9 mouse cellular contexts compared by ENCODE assay signal in the genomic region with DNA sequence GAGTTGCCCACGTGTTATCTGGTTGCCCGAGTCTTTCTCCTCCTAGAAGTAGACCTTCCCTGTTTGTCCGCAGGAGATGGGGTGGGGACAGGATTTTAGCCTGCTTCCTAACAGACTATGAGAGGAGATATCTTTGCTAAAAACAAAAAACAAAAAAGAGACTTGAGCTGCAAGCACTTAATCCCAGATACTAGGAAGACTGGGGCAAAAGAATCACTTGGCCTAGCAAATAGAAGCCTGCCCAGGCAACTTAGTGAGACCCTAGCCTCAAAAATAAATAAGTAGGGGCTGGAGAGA. TPM values are rescaled to one million over a fixed set of nuclear protein-coding genes. Genes with fewer than 3 reads are reported as not detected.
DNase-seq lines count a peak whose midpoint lies in the region; ATAC-seq lines count a peak whose summit lies in the region.
"Had no signal": no experiment of that assay in that cellular context is flagged by ENCODE, and none has a peak within 500 bp of the region (broad histone marks: within the 10 kb centered on the region; RNA-seq: fewer than 3 reads in every experiment).

No protein-coding gene starts in this region.

- no peaks in the 10 kb centered on the region; the same call in 1 of the 2 replicates for H3K27me3 ChIP-seq in heart, embryonic 11.5 days (ENCODE audit: control insufficient read depth, insufficient read depth, low read length)
- peaks cover 56% of the 10 kb centered on the region for H3K27me3 ChIP-seq in midbrain, embryonic 10.5 days (ENCODE audit: low read depth, poor library complexity, severe bottlenecking)
- H3K27me3 ChIP-seq in midbrain, embryonic 16.5 days (ENCODE audit: control insufficient read depth, insufficient read depth, low read depth, low read length) = peaks cover 7% of the 10 kb centered on the region
- no peaks in the 10 kb centered on the region for H3K27me3 ChIP-seq in limb, embryonic 11.5 days (ENCODE audit: control insufficient read depth, insufficient read depth, low read length)
- no peaks in the 10 kb centered on the region for H3K27me3 ChIP-seq in stomach, embryonic 16.5 days (ENCODE audit: control insufficient read depth, insufficient read depth, low read length)

- intact Hi-C loops in left cerebral cortex, postnatal 36 days (cut with DNase I) = no loop called here

- ATAC-seq in heart, embryonic 11.5 days (replicated peaks; ENCODE audit: insufficient number of reproducible peaks, low FRiP score, low TSS enrichment) = no peak
- no peak for ATAC-seq in midbrain, embryonic 16.5 days
- ATAC-seq in limb, embryonic 11.5 days (ENCODE audit: insufficient number of reproducible peaks, low FRiP score, low TSS enrichment, low read depth) = no peak
- no peak for ATAC-seq in stomach, embryonic 16.5 days (ENCODE audit: insufficient read depth, low FRiP score)

- H3K4me2 ChIP-seq in heart, embryonic 11.5 days = peak overlapping the region; percentile 60
- no peak overlapping the region for H3K4me2 ChIP-seq in midbrain, embryonic 16.5 days (ENCODE audit: low read length)
- peak overlapping the region; percentile 42; the same call in 1 of the 2 replicates for H3K4me2 ChIP-seq in limb, embryonic 11.5 days (ENCODE audit: low read depth, severe bottlenecking)
- H3K4me2 ChIP-seq in stomach, embryonic 16.5 days (ENCODE audit: low read depth, low read length) = peak overlapping the region; percentile 55
- H3K4me2 ChIP-seq: liver, embryonic 15.5 days had no signal

- H3K4me1 ChIP-seq in heart, embryonic 11.5 days (ENCODE audit: control insufficient read depth, insufficient read depth, low read length) = peaks cover 37% of the 10 kb centered on the region
- peaks cover 71% of the 10 kb centered on the region for H3K4me1 ChIP-seq in midbrain, embryonic 10.5 days
- peaks cover 7% of the 10 kb centered on the region; the same call in 1 of the 2 replicates for H3K4me1 ChIP-seq in midbrain, embryonic 16.5 days (ENCODE audit: control insufficient read depth, insufficient read depth, low read length)
- H3K4me1 ChIP-seq in limb, embryonic 11.5 days (ENCODE audit: control insufficient read depth, insufficient read depth, low read length) = peaks cover 24% of the 10 kb centered on the region
- peaks cover 28% of the 10 kb centered on the region for H3K4me1 ChIP-seq in stomach, embryonic 16.5 days (ENCODE audit: control insufficient read depth, insufficient read depth, low read length)

- no peaks in the 10 kb centered on the region for H3K9me3 ChIP-seq in heart, embryonic 11.5 days (replicated peaks; ENCODE audit: control insufficient read depth, low read length)
- H3K9me3 ChIP-seq in midbrain, embryonic 10.5 days (replicated peaks) = no peaks in the 10 kb centered on the region
- H3K9me3 ChIP-seq in midbrain, embryonic 16.5 days (replicated peaks; ENCODE audit: control insufficient read depth, low read length, poor library complexity, severe bottlenecking) = no peaks in the 10 kb centered on the region
- H3K9me3 ChIP-seq in limb, embryonic 11.5 days (ENCODE audit: control insufficient read depth, low read length) = no peaks in the 10 kb centered on the region
- H3K9me3 ChIP-seq in stomach, embryonic 16.5 days (replicated peaks; ENCODE audit: control insufficient read depth, low read length) = no peaks in the 10 kb centered on the region
- H3K9me3 ChIP-seq: liver, embryonic 15.5 days had no signal

- no peaks in the 10 kb centered on the region for H3K36me3 ChIP-seq in heart, embryonic 11.5 days (ENCODE audit: control insufficient read depth, insufficient read depth, low read length)
- no peaks in the 10 kb centered on the region for H3K36me3 ChIP-seq in midbrain, embryonic 10.5 days
- H3K36me3 ChIP-seq in midbrain, embryonic 16.5 days (ENCODE audit: control insufficient read depth, insufficient read depth, low read length) = no peaks in the 10 kb centered on the region
- H3K36me3 ChIP-seq in limb, embryonic 11.5 days (ENCODE audit: control insufficient read depth, insufficient read depth, low read length) = no peaks in the 10 kb centered on the region
- H3K36me3 ChIP-seq in stomach, embryonic 16.5 days (ENCODE audit: control insufficient read depth, insufficient read depth, low read length) = no peaks in the 10 kb centered on the region
- H3K36me3 ChIP-seq: liver, embryonic 15.5 days had no signal

- peak overlapping the region; percentile 40 for H3K4me3 ChIP-seq in heart, embryonic 11.5 days (ENCODE audit: low read depth, low read length)
- peak overlapping the region; percentile 46 for H3K4me3 ChIP-seq in midbrain, embryonic 10.5 days
- H3K4me3 ChIP-seq in midbrain, embryonic 16.5 days (ENCODE audit: low read depth, low read length) = no peak overlapping the region
- H3K4me3 ChIP-seq in limb, embryonic 11.5 days (ENCODE audit: low read depth, low read length) = no peak overlapping the region
- H3K4me3 ChIP-seq in stomach, embryonic 16.5 days (replicated peaks; ENCODE audit: low read length) = peak overlapping the region; percentile 34
- H3K4me3 ChIP-seq: liver, embryonic 15.5 days had no signal

- peak overlapping the region; percentile 78 for H3K9ac ChIP-seq in heart, embryonic 11.5 days (ENCODE audit: low read depth, low read length)
- H3K9ac ChIP-seq in midbrain, embryonic 16.5 days (ENCODE audit: low read depth, low read length) = no peak overlapping the region
- H3K9ac ChIP-seq in limb, embryonic 11.5 days (ENCODE audit: low read length) = peak overlapping the region; percentile 64
- peak overlapping the region; percentile 79 for H3K9ac ChIP-seq in stomach, embryonic 16.5 days (ENCODE audit: low read length)
- H3K9ac ChIP-seq: liver, embryonic 15.5 days had no signal

- WGBS in heart, embryonic 11.5 days (ENCODE audit: insufficient replicate concordance) = 21% methylated on average over 3 of the region's 3 CpGs
- WGBS in midbrain, embryonic 10.5 days = 12% methylated on average over 3 of the region's 3 CpGs
- 21% methylated on average over 3 of the region's 3 CpGs for WGBS in midbrain, embryonic 16.5 days
- WGBS in limb, embryonic 11.5 days = 59% methylated on average over 3 of the region's 3 CpGs
- WGBS in stomach, embryonic 16.5 days = 57% methylated on average over 3 of the region's 3 CpGs

- H3K27ac ChIP-seq in heart, embryonic 11.5 days (ENCODE audit: low read depth, low read length) = peak overlapping the region; percentile 82
- peak overlapping the region; percentile 94 for H3K27ac ChIP-seq in midbrain, embryonic 10.5 days (replicated peaks)
- H3K27ac ChIP-seq in midbrain, embryonic 16.5 days (ENCODE audit: low read length) = no peak overlapping the region
- H3K27ac ChIP-seq in limb, embryonic 11.5 days (replicated peaks; ENCODE audit: low read depth, low read length) = 0 out of 2 replicates have a peak overlapping the region, but pooled peaks have one; percentile 16
- peak overlapping the region; percentile 97 for H3K27ac ChIP-seq in stomach, embryonic 16.5 days (ENCODE audit: low read length)
- H3K27ac ChIP-seq: liver, embryonic 15.5 days had no signal

- DNase-seq in heart, adult 18-20 months = no peak
- no peak for DNase-seq in midbrain, embryonic 10.5 days (ENCODE audit: low spot score)
- DNase-seq in limb, embryonic 11.5 days (ENCODE audit: low spot score) = no peak
- DNase-seq in left cerebral cortex, postnatal 36 days (ENCODE audit: low spot score in 2 of 2) = no peak
- no peak for DNase-seq in left cerebral cortex, adult 9 months (ENCODE audit: low spot score in 2 of 2)

RNA-seq across cellular contexts. Expression of a gene that starts 0.7 kb away (rescaled TPM):
- 13.6 and 13.9 TPM in 2 replicates for polyA plus RNA-seq in heart, embryonic 11.5 days (2014; fragmentation: Nextera tagmentation; extraction: Ambion mirVana)
- 1 to 10 TPM; 1.1 to 1.2 TPM for total RNA-seq in heart, adult 18-20 months (2021)
- polyA plus RNA-seq in midbrain, embryonic 10.5 days (2016; fragmentation: Nextera tagmentation; extraction: Ambion mirVana) = 11.1 and 12.6 TPM in 2 replicates
- polyA plus RNA-seq in midbrain, embryonic 16.5 days (2015; fragmentation: Nextera tagmentation; extraction: Ambion mirVana) = 1.6 and 2.4 TPM in 2 replicates
- 3.9 and 4.2 TPM in 2 replicates for polyA plus RNA-seq in limb, embryonic 11.5 days (2014; fragmentation: Nextera tagmentation; extraction: Ambion mirVana)
- 21.0 and 22.0 TPM in 2 replicates for polyA plus RNA-seq in stomach, embryonic 16.5 days (2015; fragmentation: Nextera tagmentation; extraction: Ambion mirVana)
- 1 to 10 TPM; 5.0 to 8.7 TPM for total RNA-seq in left cerebral cortex, postnatal 36 days (2021)

RNA-seq across cellular contexts. Expression of a gene that starts 23.8 kb away (rescaled TPM):
- 26.4 and 36.5 TPM in 2 replicates for polyA plus RNA-seq in heart, embryonic 11.5 days (2014; fragmentation: Nextera tagmentation; extraction: Ambion mirVana)
- 10 to 100 TPM; 17.3 to 18.6 TPM for total RNA-seq in heart, adult 18-20 months (2021)
- 65.5 and 73.8 TPM in 2 replicates for polyA plus RNA-seq in midbrain, embryonic 10.5 days (2016; fragmentation: Nextera tagmentation; extraction: Ambion mirVana)
- 64.1 and 64.5 TPM in 2 replicates for polyA plus RNA-seq in midbrain, embryonic 16.5 days (2015; fragmentation: Nextera tagmentation; extraction: Ambion mirVana)
- polyA plus RNA-seq in limb, embryonic 11.5 days (2014; fragmentation: Nextera tagmentation; extraction: Ambion mirVana) = 52.9 and 55.0 TPM in 2 replicates
- polyA plus RNA-seq in stomach, embryonic 16.5 days (2015; fragmentation: Nextera tagmentation; extraction: Ambion mirVana) = 34.9 and 47.0 TPM in 2 replicates
- total RNA-seq in left cerebral cortex, postnatal 36 days (2021) = 10 to 100 TPM; 46.0 to 65.5 TPM

RNA-seq across cellular contexts. Expression of a gene that starts 24.2 kb away (rescaled TPM):
- polyA plus RNA-seq in heart, embryonic 11.5 days (2014; fragmentation: Nextera tagmentation; extraction: Ambion mirVana) = 23.9 and 25.0 TPM in 2 replicates
- 1 to 10 TPM; 2.0 to 2.2 TPM for total RNA-seq in heart, adult 18-20 months (2021)
- 26.5 and 27.9 TPM in 2 replicates for polyA plus RNA-seq in midbrain, embryonic 10.5 days (2016; fragmentation: Nextera tagmentation; extraction: Ambion mirVana)
- polyA plus RNA-seq in midbrain, embryonic 16.5 days (2015; fragmentation: Nextera tagmentation; extraction: Ambion mirVana) = 3.9 and 4.4 TPM in 2 replicates
- 57.2 and 57.4 TPM in 2 replicates for polyA plus RNA-seq in limb, embryonic 11.5 days (2014; fragmentation: Nextera tagmentation; extraction: Ambion mirVana)
- 12.2 and 15.4 TPM in 2 replicates for polyA plus RNA-seq in stomach, embryonic 16.5 days (2015; fragmentation: Nextera tagmentation; extraction: Ambion mirVana)
- total RNA-seq in left cerebral cortex, postnatal 36 days (2021) = 10 to 100 TPM; 10.5 to 12.7 TPM

Comparison
In these comparisons a context has a peak if more than half of its experiments do, and no peak if none do; other contexts are left out.
1. H3K4me3 ChIP-seq: peak in heart, embryonic 11.5 days (single experiment), midbrain, embryonic 10.5 days (single experiment) and stomach, embryonic 16.5 days (single experiment); none in midbrain, embryonic 16.5 days (single experiment) and limb, embryonic 11.5 days (single experiment).